In the genomic region with DNA sequence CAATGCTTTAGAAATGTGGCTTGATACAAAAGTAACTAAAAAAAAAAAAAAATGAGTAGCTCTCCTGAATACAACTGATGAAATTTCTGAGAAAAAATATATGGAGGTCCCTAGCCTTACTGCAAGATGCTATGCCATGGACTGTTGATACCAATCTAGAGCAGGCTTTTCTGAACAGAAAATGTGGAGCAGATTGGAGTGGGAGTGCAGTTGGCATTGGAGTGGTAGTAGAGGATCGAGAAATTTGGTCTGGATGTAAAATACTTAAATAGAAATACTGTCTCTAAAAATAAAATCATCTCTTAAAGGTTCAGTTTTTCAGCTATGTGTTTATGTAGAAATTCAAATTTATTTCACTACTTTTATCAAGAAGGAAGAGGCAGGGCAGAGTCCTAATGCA, we compare ENCODE assay signal across 13 mouse cellular contexts. TPM values are rescaled to one million over a fixed set of nuclear protein-coding genes. Genes with fewer than 3 reads are reported as not detected.
"Had no signal": no experiment of that assay in that cellular context is flagged by ENCODE, and none has a peak within 500 bp of the region (broad histone marks: within the 10 kb centered on the region; RNA-seq: fewer than 3 reads in every experiment).

No protein-coding gene starts in this region.

- ATAC-seq: midbrain, embryonic 13.5 days; midbrain, embryonic 15.5 days had no signal

- DNase-seq: lung, adult 18-20 months; lung, embryonic 14.5 days; lung, postnatal 10 days; lung, postnatal 4 days; right cerebral cortex, postnatal 25 days; thymus, adult 18-20 months; thymus, postnatal 14 days; thymus, postnatal 36 days had no signal

RNA-seq across cellular contexts. Expression of a gene that starts 49.2 kb away (rescaled TPM):
- total RNA-seq: midbrain, postnatal 0 days; monocyte, adult 5-6 weeks; neutrophil, adult 5-6 weeks had no signal

RNA-seq across cellular contexts. Expression of a gene that starts 55.6 kb away (rescaled TPM):
- total RNA-seq: midbrain, postnatal 0 days; monocyte, adult 5-6 weeks; neutrophil, adult 5-6 weeks had no signal
